Mouse (Mus musculus) layer of hippocampus, postnatal 10 days (tissue): Measurements from ENCODE around the gene Pitpnm1. TPM values are rescaled to one million over a fixed set of nuclear protein-coding genes. Genes with fewer than 3 reads are reported as not detected.

Experiments used
- DNase-seq, 2 experiments: peaks; one replicate each; pipeline ENCODE4 v3.0.0; 2021; ENCODE audit warnings: low spot score in 2 of 2
- total RNA-seq, 2 experiments: library from RNA; stranded (reverse); gene quantifications; 2 replicates each; pipeline ENCODE4 v1.2.3; 2021

Pitpnm1 gene
- total RNA-seq, 2 experiments from 2014 or later = 178 to 201 TPM

DNA sequence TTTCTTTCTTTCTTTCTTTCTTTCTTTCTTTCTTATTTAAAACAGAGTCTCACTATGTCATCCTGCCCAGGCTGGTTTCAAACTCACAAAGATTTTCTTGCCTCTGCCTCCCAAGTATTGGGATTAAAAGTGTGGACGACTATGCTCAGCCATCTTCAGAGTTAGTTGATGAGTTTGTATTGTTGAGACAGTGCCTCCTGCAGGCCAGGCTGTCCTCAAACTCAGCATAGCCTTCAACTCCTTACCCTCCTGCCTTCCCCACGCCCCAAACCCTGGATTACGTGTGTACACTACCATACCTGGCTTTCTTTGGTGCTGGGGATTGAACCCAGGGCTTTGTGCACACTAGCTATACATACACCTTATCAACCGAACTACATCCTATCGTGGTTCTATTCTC is 36.7 kb downstream of the Pitpnm1 start:
- no peak for DNase-seq

DNA sequence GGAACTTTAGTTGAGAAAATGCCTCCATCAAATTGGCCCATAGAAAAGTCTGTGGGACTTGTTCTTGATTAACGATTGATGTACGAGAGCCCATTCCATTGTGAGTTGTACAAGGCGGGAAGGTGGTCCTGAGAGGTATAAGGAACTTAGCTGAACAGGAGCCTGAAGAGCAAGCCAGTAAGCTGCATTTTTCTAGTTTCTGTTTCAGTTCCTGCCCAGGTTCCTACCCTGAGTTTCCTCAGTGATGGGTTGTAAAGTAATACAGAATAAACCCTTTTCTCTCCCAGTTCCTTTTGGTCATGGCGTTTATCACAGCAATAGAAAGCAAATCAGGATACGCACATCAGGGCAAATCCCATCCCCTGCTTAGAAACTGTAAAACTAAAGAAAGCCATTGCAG is 38.1 kb downstream of the Pitpnm1 start:
- DNase-seq = no peak

DNA sequence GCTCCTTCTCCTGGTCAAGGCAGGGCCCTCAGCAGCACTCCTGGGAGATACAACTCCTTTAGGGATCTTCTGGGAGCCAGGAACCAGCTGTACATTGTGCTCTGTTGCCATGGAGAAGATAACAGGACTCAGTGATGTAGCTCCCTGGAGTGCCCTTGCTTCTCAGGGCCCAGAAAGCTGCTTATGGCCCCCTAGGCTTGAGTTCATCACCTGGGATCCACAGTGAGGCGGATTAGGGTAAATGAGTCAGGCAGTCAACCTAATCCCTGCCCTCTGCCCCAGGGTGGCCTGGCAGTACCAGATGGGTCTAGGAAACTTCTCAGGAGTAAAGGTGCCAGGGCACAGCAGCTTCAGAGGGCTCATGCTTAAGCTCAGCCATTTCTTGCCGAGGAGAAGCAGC is 39.6 kb downstream of the Pitpnm1 start, which contains the start of gene Gpr152:
Gene Gpr152 (plus strand): TSS at position 342 of the 400 bp plus-strand sequence.
- DNase-seq = no peak

DNA sequence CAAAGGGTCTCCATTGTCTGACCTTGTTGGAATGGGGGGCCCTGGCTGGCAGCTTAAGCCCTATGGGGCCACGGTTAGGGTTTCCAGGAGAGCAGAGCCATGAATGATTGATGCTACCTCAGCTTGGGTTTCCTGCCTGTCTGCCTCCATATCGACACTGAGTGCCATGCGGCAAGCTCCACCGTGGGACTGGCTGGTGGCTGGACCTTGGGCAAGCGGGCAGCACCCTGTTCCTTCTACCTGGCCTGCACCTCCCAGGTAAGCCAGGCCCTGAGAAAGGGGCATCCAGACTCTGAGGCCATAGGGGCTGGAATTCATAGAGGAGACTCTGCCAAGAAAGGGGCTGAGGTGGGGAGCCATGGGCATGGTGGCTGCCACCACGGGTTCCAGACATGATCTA is 40.3 kb downstream of the Pitpnm1 start:
- DNase-seq = no peak

DNA sequence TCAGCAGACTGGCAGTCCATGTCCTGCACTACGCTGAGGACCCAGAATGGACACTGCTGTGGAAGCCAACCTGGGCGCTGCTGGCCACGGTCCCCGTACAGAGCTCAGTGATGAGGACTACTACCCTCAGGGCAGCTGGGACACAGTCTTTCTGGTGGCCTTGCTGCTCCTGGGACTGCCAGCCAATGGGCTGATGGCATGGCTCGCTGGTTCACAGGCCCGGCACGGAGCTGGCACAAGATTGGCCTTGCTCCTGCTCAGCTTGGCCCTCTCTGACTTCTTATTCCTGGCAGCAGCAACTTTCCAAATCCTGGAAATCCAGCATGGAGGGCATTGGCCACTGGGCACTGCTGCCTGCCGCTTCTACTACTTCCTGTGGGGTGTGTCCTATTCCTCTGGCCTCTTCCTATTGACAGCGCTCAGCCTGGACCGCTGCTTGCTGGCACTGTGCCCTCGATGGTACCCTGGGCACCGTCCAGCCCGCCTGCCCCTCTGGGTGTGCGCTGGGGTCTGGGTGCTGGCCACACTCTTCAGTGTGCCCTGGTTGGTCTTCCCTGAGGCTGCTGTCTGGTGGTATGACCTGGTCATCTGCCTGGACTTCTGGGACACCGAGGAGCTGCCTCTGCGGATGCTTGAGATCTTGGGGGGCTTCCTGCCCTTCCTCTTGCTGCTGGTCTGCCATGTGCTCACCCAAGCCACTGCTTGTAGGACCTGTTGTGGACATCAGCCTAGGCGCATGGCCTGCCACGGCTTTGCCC is 42.8 kb downstream of the Pitpnm1 start:
- DNase-seq = no peak

DNA sequence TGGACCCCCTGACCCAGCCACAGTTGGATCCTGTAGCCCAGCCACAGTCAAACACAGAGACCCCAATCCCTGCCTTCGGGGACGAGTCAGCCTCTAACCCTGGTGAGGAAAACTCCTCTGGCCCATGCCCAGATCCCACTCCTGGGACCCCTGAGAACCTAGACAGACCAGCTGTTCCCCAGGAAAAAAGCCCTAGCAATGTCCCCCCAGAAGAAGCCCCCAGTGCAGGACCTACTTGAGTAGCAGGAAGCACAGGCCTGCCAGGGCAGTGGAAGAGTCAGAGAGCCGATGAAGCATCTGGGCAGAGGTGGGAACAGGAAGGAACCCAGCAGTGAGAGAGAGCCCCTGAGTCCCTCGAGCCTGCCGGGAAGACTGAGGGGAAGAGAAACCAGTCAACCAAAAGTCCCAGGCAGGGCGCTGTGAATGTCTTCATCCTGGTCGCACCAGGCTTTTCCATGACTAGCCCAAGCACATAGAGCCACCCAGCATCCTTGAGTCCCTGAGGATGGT is 44.0 kb downstream of the Pitpnm1 start, which contains the start of gene Cabp4:
Gene Cabp4 (minus strand): TSS at position 275 of the 510 bp plus-strand sequence.
- DNase-seq = no peak

DNA sequence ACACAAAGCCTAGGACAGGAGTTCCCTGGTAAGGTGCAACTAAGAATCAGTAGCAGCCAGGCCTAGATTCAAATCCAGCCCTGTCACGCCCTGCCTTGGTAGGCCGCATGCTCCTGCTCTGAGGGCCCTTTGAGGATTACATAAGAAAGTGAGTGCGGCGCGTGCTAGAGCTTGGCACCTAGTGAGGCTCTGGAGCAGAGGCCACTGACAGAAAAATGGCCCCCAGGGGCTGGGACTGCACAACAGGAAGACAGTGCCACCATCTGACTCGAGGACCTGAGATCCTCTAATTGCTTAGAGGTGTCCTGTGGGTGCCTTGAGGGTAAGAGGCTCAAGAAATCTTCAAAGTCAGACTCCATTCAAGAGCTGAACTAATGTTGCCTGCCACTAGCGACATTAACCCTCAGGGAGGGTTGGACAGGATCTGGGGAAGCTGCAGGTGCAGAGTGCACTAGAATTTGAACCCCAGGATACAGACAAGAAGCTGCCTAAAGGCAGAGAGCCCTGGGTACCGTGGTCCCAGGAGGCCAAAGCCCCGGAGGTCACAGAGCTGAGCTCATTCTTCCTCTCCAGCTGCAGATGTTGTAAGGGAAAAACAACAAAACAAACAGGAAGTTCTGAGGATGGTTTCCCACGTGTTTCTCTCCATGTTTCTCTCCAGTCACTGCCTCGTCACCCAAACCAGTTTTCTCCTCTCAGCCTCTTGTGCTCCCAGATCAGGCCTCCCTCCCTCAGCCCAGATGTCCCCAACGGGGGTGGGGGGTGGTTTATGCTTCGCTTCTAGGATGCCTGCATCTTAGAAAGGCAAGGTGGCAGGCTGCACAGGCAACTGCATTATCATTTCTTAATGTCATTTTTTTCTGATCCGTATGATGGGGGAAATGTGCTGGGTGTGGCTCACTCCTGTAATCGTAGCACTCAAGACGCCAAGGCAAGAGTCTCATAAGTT is 45.0 kb downstream of the Pitpnm1 start:
- DNase-seq = no peak

DNA sequence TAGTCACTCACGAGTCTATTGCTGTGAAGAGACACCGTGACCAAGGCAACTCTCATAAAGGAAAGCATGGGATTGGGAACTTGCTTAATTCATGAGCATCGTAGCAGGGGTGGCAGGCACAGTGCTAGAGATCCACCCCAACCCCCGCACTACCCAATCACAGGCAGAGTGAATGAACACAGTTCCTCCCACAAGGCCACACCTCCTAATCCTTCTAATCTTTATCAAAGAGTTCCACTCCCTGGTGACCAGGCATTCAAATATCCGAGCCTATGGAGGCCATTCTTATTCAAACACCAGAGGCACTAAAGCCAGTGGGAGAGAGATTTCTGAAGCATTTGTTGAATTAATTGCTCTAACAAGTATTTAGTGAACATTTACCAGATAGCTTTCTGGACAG is 46.1 kb downstream of the Pitpnm1 start:
- no peak for DNase-seq

DNA sequence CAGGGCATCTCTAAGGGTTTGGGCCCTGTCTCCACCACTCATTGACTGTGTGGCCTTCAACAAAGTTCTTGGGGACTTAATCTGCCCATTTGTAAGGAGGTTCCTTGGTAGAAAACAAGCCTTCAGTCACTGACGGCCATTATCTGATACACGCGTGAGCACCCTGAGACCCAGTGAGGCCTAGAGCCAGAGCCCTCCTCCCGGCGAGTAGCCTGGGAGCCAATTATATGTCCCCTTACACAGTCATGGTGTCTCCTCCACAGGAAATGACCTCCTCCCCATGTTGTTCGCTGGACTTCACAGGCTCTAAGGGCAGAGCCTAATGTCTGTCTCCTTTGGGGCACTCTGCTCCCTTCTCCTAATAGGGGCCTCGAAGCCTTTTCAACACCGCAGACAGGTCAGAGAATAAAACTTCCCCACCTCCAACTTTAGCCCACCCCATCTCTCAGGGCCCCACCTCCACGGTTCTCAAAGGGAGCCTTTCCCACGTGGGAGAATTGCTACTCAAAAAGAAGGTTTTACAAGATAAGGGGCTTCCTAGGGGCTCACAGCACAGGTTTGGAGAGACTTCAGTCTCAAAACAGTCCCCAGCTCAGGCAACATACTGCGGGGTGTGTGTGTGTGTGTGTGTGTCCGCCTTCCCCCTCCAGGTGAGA is 46.7 kb downstream of the Pitpnm1 start:
- no peak for DNase-seq

DNA sequence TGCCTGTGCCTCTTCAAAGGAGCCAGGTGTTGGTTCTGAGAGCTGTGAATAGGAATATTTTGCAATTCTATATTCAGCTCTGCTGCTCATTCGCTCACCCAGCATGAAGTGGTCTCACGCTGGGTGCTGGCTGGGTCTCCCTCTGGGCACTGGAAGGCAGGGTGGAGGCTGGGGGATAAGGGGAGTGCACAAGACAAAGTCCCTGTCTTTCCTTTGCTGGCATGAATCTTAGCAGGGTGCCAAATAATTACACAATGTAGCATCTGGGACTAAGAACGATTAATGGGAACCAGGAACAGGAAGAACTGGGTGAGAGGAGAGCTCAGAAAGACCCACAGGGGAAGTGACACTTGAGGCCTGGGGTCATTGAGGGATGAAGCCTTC is 47.2 kb downstream of the Pitpnm1 start:
- DNase-seq = no peak

DNA sequence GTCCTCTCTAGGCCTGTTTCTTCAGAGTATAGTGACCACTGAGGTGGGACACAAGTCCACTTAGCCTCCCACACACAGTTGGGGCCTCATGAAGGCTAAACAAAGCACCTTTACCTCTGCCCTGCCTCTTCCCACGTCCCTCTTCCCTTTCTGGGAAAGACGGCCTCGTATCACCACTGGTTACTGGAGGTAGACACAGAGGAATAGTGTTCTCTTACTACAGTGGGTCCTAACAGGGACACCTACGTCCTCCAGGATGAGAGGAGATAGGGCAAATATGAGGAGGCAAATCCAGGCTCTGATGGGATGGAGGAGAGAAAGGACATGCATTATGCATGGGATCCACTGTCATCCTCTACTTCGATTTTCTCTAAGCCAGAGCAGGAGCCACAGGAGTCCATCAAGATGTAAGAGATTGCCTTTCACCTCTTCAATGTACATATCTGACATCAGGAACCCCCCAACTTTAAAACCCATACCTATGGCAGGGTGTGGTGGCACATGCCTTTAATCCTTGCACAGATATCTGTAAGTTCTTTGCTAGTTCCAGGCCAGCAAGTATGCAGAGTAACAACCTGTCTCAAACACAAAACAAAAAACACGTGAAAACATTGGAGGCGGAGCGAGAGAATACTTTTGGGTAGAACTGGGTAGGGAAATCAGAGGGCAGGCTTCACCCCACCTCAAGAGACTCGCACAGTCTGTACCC is 48.1 kb downstream of the Pitpnm1 start:
- DNase-seq = no peak

DNA sequence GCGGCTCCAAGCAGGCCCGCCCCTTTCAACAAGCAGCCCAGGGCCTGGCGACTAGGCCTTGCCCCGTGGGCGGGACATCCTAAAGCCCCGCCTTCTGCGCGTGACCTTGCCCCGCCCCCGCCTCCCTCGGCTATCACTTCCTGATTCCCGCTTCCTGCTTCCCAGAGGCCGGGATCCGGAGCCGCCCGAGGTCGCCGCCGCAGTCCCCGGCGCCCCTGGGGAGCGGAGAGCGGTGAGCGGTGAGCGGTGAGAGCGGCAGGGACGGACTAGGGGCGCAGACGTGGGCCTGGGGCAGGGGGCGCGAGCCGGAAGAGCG is 48.7 kb downstream of the Pitpnm1 start, which contains the start of gene Coro1b:
Gene Coro1b (plus strand): TSS at position 129 of the 316 bp plus-strand sequence.
- DNase-seq = peak; percentile 95 to 97

DNA sequence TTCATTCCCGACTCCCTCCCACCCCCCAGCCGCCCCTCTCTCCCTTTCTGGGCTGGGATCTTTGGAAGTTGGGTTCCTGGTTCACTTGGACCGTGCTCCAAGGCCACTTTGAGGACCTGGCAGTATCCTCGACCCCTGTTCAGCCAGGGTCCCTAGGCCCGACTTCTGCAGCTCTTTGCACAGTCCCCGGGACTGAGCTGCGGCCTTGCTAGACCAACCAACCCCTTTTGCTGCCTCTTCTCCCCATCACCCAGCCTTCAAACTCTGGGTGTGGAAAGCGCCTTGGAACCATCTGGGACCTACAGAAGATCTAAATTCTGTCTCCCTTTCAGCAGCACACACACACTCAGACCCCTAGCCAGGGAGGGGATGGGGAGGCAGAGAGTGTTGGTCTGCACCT is 49.0 kb downstream of the Pitpnm1 start:
- DNase-seq = no peak

DNA sequence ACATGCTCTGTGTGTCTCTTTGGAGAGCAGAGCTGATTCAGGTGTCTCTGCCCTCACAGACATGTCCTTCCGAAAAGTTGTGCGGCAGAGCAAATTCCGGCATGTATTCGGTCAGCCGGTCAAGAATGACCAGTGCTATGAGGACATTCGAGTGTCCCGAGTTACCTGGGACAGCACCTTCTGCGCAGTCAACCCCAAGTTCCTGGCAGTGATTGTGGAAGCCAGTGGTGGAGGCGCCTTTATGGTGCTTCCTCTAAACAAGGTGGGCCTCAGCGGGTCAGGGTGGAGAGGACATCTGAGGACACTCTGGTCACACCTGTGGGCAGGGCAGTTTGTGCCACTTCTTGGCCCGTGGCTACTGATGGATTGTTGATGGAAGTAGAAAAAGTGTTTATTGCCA is 49.5 kb downstream of the Pitpnm1 start:
- DNase-seq = no peak

DNA sequence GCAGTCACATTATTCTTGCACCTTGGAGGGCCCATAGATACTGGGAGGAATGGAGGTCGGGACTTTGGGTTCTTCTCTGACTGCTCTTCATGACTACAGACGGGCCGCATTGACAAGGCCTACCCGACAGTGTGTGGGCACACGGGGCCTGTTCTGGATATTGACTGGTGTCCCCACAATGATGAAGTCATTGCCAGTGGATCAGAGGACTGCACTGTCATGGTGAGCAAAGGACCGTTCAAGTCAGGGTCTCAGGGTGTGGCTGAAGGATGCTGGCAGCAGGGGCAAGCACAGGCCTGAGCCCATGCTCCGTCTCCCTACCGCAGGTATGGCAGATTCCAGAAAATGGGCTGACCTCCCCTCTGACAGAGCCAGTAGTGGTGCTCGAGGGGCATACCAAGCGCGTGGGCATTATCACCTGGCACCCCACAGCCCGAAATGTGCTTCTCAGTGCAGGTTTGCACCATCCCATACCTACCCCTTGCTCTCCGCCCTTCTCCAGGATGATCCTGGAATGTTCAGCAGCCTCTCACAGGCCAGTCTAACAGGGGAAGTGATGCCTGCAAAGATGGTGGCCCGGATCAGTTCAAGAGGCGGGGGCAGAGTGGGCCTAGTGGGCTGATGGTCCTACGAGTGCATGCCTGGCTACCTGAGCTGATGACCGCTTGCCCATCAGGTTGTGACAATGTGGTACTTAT is 50.1 kb downstream of the Pitpnm1 start:
- no peak for DNase-seq

DNA sequence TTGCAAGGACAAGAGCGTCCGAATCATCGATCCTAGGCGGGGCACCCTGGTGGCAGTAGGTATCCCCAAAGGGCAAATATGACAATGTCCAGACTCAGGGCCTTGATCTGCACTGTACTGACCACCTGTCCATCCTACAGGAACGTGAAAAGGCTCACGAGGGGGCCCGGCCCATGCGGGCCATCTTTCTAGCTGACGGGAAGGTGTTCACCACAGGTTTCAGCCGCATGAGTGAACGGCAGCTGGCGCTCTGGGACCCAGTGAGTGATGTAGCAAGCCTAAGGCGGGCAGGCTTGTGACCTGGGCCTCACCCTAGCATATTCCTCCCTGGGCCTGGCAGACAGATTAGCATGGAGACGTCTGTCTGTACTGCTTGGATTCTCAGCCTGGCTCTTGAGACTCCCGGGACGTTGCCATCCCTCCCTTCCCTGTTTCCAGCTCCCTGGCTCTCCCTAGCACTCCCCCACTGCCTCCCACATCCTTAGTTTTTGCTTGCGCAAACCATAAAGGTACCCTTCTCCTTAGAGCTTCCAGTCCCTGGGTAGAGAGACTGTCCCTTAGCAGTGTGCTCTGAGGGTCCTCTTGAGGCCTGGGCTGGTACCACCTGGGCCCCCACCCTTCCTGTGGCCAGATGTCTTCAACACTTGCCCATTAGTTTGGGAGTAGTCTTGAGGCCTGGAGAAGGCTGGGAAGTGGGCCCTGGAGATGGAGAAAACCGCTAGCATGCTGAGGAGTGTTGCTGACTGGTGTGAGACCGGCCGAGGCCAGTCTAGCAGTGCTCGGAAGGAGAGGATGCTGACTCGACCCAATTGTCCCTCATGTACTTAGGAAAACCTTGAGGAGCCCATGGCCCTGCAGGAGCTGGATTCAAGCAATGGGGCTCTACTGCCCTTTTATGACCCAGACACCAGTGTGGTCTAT is 51.0 kb downstream of the Pitpnm1 start:
- DNase-seq = no peak

DNA sequence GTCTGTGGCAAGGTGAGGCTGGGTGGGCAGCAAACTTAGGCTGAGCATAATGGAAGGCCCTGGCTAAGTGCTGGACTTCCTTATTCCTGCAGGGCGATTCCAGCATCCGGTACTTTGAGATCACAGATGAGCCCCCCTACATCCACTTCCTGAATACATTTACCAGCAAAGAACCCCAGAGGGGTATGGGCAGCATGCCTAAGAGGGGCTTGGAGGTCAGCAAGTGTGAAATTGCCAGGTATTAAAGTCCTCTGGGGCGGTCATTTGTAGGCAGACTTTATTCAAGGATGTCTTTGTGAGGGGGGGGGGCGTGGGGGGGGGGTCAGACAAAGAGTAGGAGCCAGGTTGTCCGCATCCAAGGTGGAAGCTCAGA is 51.7 kb downstream of the Pitpnm1 start:
- DNase-seq = no peak

DNA sequence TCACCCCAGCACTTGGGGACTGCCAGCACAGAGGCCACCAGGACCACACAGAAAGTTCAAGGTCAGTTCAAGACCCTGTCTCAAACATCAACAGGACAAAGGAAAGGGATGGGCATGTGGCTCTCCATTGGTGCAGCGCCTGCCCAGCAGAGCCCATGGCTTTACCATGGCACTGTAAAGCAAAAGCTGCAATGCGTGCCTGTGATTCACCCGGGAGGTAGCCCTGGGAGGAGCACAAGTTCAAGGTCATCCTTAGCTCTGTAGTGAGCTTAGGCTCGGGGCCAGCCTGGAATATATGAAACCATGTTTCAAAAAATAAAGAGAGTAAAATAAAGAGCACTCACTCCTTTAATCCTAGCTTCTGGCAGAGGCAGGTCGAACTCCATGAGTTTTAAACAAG is 52.1 kb downstream of the Pitpnm1 start:
- no peak for DNase-seq
